Mouse (Mus musculus) midbrain, embryonic 11.5 days (tissue): ENCODE data around the gene Tor2a. TPM values are rescaled to one million over a fixed set of nuclear protein-coding genes. Genes with fewer than 3 reads are reported as not detected.

Source experiments
- ATAC-seq: fragments of 200-750 bp; cut with Nextera tagmentation; 2 replicates; pipeline ENCODE4 v1.8.0; 2017; ENCODE audit warnings: moderate TSS enrichment, moderate library complexity; ENCODE audit not compliant: low FRiP score
- DNase-seq: peaks from one replicate; pipeline ENCODE4 v3.0.0; 2015; ENCODE audit warnings: low spot score; ENCODE audit errors: missing footprints
- H3K27ac ChIP-seq: fragments of 300-500 bp; sonication (generic); 2 replicates; pipeline ENCODE4 v1.5.1; 2014; ENCODE audit warnings: low read depth, low read length
- H3K27me3 ChIP-seq: fragments of 300-500 bp; sonication (generic); 2 replicates; pipeline ENCODE4 v1.6.1; 2014; ENCODE audit warnings: mild to moderate bottlenecking, low read length, moderate library complexity, mixed read lengths; ENCODE audit not compliant: control insufficient read depth, insufficient read depth
- H3K36me3 ChIP-seq: fragments of 300-500 bp; sonication (generic); 2 replicates; pipeline ENCODE4 v1.6.1; 2014; ENCODE audit warnings: mild to moderate bottlenecking, low read length, moderate library complexity, mixed read lengths; ENCODE audit not compliant: control insufficient read depth, insufficient read depth
- H3K4me1 ChIP-seq: fragments of 300-500 bp; sonication (generic); 2 replicates; pipeline ENCODE4 v1.6.1; 2014; ENCODE audit warnings: low read length; ENCODE audit not compliant: control insufficient read depth, insufficient read depth
- H3K4me2 ChIP-seq: fragments of 300-500 bp; sonication (generic); 2 replicates; pipeline ENCODE4 v1.6.1; 2014; ENCODE audit warnings: mild to moderate bottlenecking, moderate library complexity
- H3K4me3 ChIP-seq: fragments of 300-500 bp; sonication (generic); 2 replicates; pipeline ENCODE4 v1.5.1; 2014; ENCODE audit warnings: low read depth, low read length
- H3K9ac ChIP-seq: fragments of 300-500 bp; sonication (generic); 2 replicates; pipeline ENCODE4 v1.6.1; 2014; ENCODE audit warnings: low read length
- H3K9me3 ChIP-seq: fragments of 300-500 bp; sonication (generic); 2 replicates; pipeline ENCODE4 v1.6.1; 2016; ENCODE audit warnings: low read length; ENCODE audit not compliant: control insufficient read depth
- WGBS: fragments of 180-500 bp; shearing (Covaris S2); extraction: QIAGEN DNeasy Blood & Tissue Kit; methylation state at CpG from one replicate; pipeline ENCODE4 v1.1.7; 2014; 5-methylcytosine and 5-hydroxymethylcytosine counted together
- polyA plus RNA-seq: library from polyadenylated mRNA; unstranded; fragments of >200 nt; fragmentation: Nextera tagmentation; extraction: Ambion mirVana; gene quantifications from 2 replicates; pipeline ENCODE4 v1.2.1, GENCODE M21; 2014

Tor2a gene
- polyA plus RNA-seq, 1 experiment from 2014 or later = 51.4 TPM

DNA sequence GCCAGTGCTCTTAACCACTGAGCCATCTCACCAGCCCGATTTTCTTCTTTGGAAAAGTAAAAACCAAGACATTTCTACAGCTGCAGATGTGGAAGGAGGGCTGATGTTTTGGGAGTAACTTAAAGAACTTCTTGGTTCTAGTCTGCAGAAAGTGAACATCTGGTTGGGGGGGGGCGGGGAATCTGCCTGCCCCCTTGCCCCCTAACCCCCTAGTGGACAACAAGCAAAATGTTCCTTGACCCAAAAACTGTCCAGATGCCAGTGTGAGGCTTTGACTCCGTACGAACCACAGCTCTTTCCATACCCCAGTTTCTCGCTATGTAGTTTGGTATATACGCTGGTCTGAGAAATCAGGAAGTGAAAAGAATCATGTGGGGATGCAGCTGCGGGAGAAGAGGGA, 6.8 kb upstream of the Tor2a start:
- Histone ChIP-seq H3K4me1 (peaks cover 18% of the 10 kb centered on the region), H3K36me3 (peaks cover 9% of the 10 kb centered on the region), H3K27ac (0 out of 2 replicates have a peak overlapping the region, but pooled peaks have one; percentile 1), H3K9me3 (no peaks in the 10 kb centered on the region), H3K9ac (no peak overlapping the region), H3K4me2 (no peak overlapping the region), H3K27me3 (0 out of 2 replicates have a peak, but pooled peaks cover 2% of the 10 kb centered on the region), H3K4me3 (no peak overlapping the region)
- DNase-seq (no peak), ATAC-seq (no peak)
- 71% methylated on average over 7 of the region's 7 CpGs for WGBS

DNA sequence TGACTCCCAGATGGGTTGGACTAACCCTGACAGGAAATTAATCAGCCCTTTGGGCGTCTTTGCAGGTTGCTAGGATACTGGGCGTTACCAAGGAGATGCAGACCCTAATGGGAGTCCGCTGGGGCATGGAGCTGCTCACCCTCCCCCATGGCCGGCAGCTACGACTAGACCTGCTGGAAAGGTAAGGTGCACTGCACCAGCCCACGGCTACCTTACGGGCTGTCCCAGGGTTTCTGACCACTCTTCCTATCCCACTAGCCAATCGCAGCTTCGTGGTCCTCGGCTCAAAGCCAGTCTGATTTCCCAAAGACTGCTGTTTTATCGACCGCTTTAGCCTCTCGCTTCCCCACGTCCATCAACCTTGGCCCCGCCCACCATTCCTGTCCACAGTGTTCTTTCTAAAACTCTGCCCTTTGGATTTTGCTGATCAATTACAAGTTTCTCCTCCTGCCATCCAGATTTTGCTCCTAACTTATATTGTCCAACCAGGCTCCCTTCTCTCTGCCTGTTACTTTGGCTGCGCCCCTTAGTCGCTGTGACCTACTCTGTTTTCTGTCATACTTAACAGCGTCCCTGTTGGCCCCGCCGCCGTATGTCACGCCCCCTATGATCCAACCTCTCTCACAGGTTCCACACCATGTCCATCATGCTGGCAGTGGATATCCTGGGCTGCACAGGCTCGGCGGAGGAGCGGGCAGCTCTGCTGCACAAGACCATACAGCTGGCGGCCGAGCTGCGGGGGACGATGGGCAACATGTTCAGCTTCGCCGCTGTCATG, 6.0 kb upstream of the Tor2a start:
- peak; percentile 98 for DNase-seq
- Histone ChIP-seq H3K9ac (peak overlapping the region; percentile 41; the same call in 1 of the 2 replicates), H3K4me2 (peak overlapping the region; percentile 44), H3K4me3 (peak overlapping the region; percentile 24), H3K9me3 (no peaks in the 10 kb centered on the region), H3K4me1 (peaks cover 18% of the 10 kb centered on the region), H3K27me3 (0 out of 2 replicates have a peak, but pooled peaks cover 2% of the 10 kb centered on the region), H3K27ac (peak overlapping the region; percentile 64), H3K36me3 (peaks cover 7% of the 10 kb centered on the region)
- 6% methylated on average over 31 of the region's 31 CpGs for WGBS
- peak; percentile 88 for ATAC-seq

DNA sequence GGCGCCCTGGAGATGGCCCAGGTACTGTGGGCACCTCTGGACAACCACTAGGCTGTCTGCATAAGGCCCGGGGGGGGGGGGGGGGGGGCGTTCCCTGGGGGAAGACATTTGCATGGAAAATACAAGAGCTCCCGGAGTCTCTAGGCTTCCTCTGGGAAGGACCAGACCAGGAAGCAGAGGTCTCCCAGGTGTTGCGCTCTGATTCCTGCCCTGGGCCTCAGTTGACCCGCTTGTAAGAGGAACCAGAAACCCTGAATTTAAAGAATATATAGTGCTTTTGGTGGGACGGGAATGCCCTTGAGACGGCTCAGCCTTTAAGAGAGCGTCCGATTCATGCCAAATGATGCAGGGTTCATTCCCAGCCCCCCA, 5.4 kb upstream of the Tor2a start:
- H3K27me3 ChIP-seq = 0 out of 2 replicates have a peak, but pooled peaks cover 2% of the 10 kb centered on the region
- peak overlapping the region; percentile 64 for H3K27ac ChIP-seq
- DNase-seq (peak; percentile 86), ATAC-seq (no peak)
- H3K9me3 ChIP-seq = no peaks in the 10 kb centered on the region
- peak overlapping the region; percentile 24 for H3K4me3 ChIP-seq
- H3K36me3 ChIP-seq = peaks cover 6% of the 10 kb centered on the region
- WGBS = 20% methylated on average over 9 of the region's 10 CpGs
- peak overlapping the region; percentile 41; the same call in 1 of the 2 replicates for H3K9ac ChIP-seq
- H3K4me1 ChIP-seq = peaks cover 18% of the 10 kb centered on the region
- H3K4me2 ChIP-seq = peak overlapping the region; percentile 44

DNA sequence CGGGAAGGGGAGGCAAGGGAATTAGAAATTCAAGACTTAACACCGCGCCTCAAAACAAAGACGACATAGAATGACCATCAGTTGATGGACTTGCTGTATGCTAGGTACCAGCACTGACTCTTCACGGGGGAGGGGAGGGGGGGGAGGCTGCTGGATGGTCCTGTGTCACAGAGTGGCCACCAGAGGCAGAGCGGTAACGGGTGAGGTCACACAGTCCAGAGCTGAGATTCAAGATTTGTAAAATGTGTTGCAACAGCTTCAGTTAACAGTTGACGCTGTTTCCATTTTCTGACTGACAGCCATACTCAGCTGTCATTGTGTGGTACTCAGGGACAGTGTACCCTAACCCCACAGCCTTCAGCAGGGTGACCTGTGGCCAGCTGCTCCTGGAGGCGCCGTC, 4.9 kb upstream of the Tor2a start:
- no peaks in the 10 kb centered on the region for H3K9me3 ChIP-seq
- peaks cover 21% of the 10 kb centered on the region for H3K4me1 ChIP-seq
- H3K27me3 ChIP-seq = 0 out of 2 replicates have a peak, but pooled peaks cover 2% of the 10 kb centered on the region
- H3K4me2 ChIP-seq = peak overlapping the region; percentile 44; the same call in 1 of the 2 replicates
- WGBS = 65% methylated on average over 10 of the region's 10 CpGs
- H3K27ac ChIP-seq = peak overlapping the region; percentile 64; the same call in 1 of the 2 replicates
- ATAC-seq (no peak), DNase-seq (no peak)
- H3K9ac ChIP-seq = no peak overlapping the region; the same call in 1 of the 2 replicates
- H3K4me3 ChIP-seq = peak overlapping the region; percentile 24; the same call in 1 of the 2 replicates
- peaks cover 4% of the 10 kb centered on the region for H3K36me3 ChIP-seq

DNA sequence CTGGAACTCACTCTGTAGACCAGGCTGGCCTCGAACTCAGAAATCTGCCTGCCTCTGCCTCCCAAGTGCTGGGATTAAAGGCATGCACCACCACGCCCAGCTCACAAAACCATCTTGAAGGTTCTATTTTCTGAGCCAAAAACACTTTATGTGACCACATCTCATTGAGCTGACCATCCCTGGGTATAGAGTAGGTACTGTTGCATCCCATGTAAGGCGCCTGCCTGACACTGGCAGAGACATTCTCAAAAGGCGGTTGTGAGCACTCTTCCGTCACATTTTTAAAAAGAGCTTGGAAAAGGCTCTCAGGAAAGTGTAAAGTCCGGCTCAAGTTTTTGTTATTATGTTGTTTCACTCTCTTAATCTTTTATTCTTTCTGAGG, 369 bp upstream of the Tor2a start:
- Histone ChIP-seq H3K27me3 (0 out of 2 replicates have a peak, but pooled peaks cover 2% of the 10 kb centered on the region), H3K4me2 (peak overlapping the region; percentile 23; the same call in 1 of the 2 replicates), H3K4me1 (peaks cover 12% of the 10 kb centered on the region), H3K36me3 (peaks cover 3% of the 10 kb centered on the region; the same call in 1 of the 2 replicates), H3K9ac (no peak overlapping the region), H3K9me3 (no peaks in the 10 kb centered on the region), H3K27ac (no peak overlapping the region), H3K4me3 (no peak overlapping the region)
- 33% methylated on average over 6 of the region's 6 CpGs for WGBS
- peak; percentile 31; the same call in 1 of the 2 replicates for ATAC-seq
- DNase-seq = no peak

DNA sequence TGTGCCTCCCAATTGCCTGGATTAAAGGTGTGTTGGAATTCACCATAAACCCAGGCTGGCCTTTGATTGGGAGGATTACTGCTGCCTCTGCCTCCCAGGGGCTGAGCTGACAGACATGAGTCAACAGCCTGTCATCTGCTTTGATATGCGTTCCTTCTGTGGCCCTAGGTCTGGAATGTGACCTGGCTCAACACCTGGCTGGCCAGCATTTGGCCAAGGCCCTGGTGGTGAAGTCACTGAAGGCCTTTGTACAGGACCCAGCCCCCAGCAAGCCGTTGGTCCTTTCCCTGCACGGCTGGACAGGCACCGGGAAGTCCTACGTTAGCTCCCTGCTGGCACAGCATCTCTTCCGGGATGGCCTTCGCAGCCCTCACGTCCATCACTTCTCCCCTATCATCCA, 1.5 kb downstream of the Tor2a start:
- Histone ChIP-seq H3K27me3 (no peaks in the 10 kb centered on the region), H3K9ac (no peak overlapping the region), H3K27ac (no peak overlapping the region), H3K4me1 (peaks cover 7% of the 10 kb centered on the region; the same call in 1 of the 2 replicates), H3K36me3 (peaks cover 4% of the 10 kb centered on the region; the same call in 1 of the 2 replicates), H3K4me3 (no peak overlapping the region), H3K9me3 (no peaks in the 10 kb centered on the region), H3K4me2 (no peak overlapping the region)
- no peak for DNase-seq
- WGBS = 86% methylated on average over 8 of the region's 8 CpGs
- ATAC-seq = no peak

DNA sequence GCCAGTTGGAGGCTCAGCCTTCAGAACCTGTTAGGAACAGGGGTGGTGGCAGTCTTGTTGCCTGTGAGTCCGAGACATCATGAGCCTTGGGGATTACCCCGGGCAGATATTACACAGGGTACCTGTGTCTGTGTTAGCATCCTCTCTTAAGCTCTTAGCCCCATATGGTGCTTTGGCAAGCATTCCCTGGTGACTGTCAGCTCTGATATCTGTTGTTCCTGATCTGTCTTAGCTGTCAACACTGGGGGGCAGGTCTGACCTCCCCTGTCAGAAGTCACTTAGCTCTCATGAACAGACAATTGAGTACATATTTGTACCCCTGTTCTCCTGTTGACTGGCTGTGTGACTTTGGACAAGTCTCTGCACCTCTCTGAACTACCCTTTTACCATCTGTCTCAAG, 2.0 kb downstream of the Tor2a start:
- 95% methylated on average over 2 of the region's 2 CpGs for WGBS
- peaks cover 4% of the 10 kb centered on the region; the same call in 1 of the 2 replicates for H3K36me3 ChIP-seq
- DNase-seq = no peak

DNA sequence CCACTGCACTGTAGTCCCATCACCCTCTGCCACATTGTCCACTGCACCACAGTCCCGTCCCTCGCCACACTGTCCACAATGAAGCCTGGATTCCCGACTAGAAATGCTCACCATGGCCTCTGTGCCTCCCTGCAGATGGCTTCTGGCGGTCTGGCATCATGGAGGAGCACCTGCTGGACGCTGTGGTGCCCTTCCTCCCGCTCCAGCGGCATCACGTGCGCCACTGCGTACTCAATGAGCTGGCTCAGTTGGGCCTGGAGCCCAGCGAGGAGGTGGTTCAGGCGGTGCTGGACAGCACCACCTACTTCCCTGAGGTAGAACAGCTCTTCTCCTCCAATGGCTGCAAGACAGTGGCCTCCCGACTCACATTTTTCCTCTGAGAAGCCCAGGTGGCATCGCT, 4.3 kb downstream of the Tor2a start:
- H3K4me3 ChIP-seq = no peak overlapping the region
- no peak overlapping the region for H3K9ac ChIP-seq
- peaks cover 4% of the 10 kb centered on the region; the same call in 1 of the 2 replicates for H3K36me3 ChIP-seq
- peaks cover 7% of the 10 kb centered on the region; the same call in 1 of the 2 replicates for H3K4me1 ChIP-seq
- H3K27ac ChIP-seq = no peak overlapping the region
- H3K27me3 ChIP-seq = no peaks in the 10 kb centered on the region
- H3K9me3 ChIP-seq = no peaks in the 10 kb centered on the region
- DNase-seq = no peak
- no peak overlapping the region for H3K4me2 ChIP-seq
- 89% methylated on average over 14 of the region's 14 CpGs for WGBS
- no peak for ATAC-seq

More for the DNA sequence above, 2.0 kb downstream of the Tor2a start:
- no peaks in the 10 kb centered on the region for H3K9me3 ChIP-seq
- no peak overlapping the region for H3K4me2 ChIP-seq
- no peak overlapping the region for H3K4me3 ChIP-seq
- no peak overlapping the region for H3K27ac ChIP-seq
- no peaks in the 10 kb centered on the region for H3K27me3 ChIP-seq
- H3K9ac ChIP-seq = no peak overlapping the region
- H3K4me1 ChIP-seq = peaks cover 7% of the 10 kb centered on the region; the same call in 1 of the 2 replicates
- no peak for ATAC-seq

DNA sequence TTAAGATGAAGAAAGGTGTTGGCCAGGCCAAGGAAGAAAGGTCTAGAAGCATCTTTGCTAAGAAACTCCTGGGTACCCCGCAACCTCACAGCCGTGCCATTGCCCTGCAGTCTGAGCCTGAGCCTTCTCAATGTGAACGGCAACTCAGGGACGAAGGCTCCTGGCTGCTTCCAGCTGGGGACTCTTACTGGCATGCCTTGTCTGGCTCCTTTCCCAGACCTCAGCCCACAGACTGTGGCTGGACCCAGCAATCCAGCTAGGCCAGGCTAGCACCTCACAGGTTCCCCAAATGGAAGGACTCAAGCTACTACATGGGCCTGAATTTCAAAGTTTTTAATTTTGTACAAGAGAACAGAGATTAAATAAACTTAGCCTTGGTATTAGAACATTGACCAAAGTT, 4.8 kb downstream of the Tor2a start:
- Histone ChIP-seq H3K9me3 (no peaks in the 10 kb centered on the region), H3K4me3 (no peak overlapping the region), H3K27ac (no peak overlapping the region), H3K27me3 (no peaks in the 10 kb centered on the region), H3K4me2 (no peak overlapping the region), H3K4me1 (peaks cover 5% of the 10 kb centered on the region; the same call in 1 of the 2 replicates), H3K9ac (no peak overlapping the region), H3K36me3 (peaks cover 4% of the 10 kb centered on the region; the same call in 1 of the 2 replicates)
- 96% methylated on average over 4 of the region's 4 CpGs for WGBS
- ATAC-seq (no peak), DNase-seq (no peak)
